Mouse (Mus musculus) stomach, postnatal 0 days (tissue): ENCODE measurements around the gene Slc1a2. TPM values are rescaled to one million over a fixed set of nuclear protein-coding genes. Genes with fewer than 3 reads are reported as not detected.

Source experiments
- ATAC-seq: fragments of 200-750 bp; cut with Nextera tagmentation; 2 replicates; pipeline ENCODE4 v1.8.0; 2017; ENCODE audit not compliant: low FRiP score, low TSS enrichment
- DNase-seq: peaks from one replicate; pipeline ENCODE4 v3.0.0-alpha.2; 2016; ENCODE audit warnings: low spot score
- H3K27ac ChIP-seq: fragments of 300-500 bp; sonication (generic); replicated peaks from 2 replicates; pipeline ENCODE4 v1.5.1; 2014; ENCODE audit warnings: mild to moderate bottlenecking, control low read depth
- H3K27me3 ChIP-seq: fragments of 300-500 bp; sonication (generic); 2 replicates; pipeline ENCODE4 v1.6.1; 2014; ENCODE audit warnings: low read length; ENCODE audit not compliant: control insufficient read depth, insufficient read depth
- H3K36me3 ChIP-seq: fragments of 300-500 bp; sonication (generic); 2 replicates; pipeline ENCODE4 v1.6.1; 2014; ENCODE audit warnings: low read length, mixed read lengths; ENCODE audit not compliant: control insufficient read depth, insufficient read depth
- H3K4me1 ChIP-seq: fragments of 300-500 bp; sonication (generic); replicated peaks from 2 replicates; pipeline ENCODE4 v1.6.1; 2014; ENCODE audit warnings: antibody characterized with exemption; ENCODE audit not compliant: control insufficient read depth, insufficient read depth
- H3K4me2 ChIP-seq: fragments of 300-500 bp; sonication (generic); replicated peaks from 2 replicates; pipeline ENCODE4 v1.6.1; 2014; ENCODE audit warnings: low read depth, mild to moderate bottlenecking, control low read depth, moderate library complexity
- H3K4me3 ChIP-seq: fragments of 300-500 bp; sonication (generic); 2 replicates; pipeline ENCODE4 v1.5.1; 2014; ENCODE audit warnings: low read depth, low read length, control low read depth
- H3K9ac ChIP-seq: fragments of 300-500 bp; sonication (generic); 2 replicates; pipeline ENCODE4 v1.6.1; 2014; ENCODE audit warnings: mild to moderate bottlenecking, low read length, control low read depth, mixed read lengths
- H3K9me3 ChIP-seq: fragments of 300-500 bp; sonication (generic); 2 replicates; pipeline ENCODE4 v1.6.1; 2016; ENCODE audit warnings: low read length; ENCODE audit not compliant: control insufficient read depth
- CTCF ChIP-seq: IDR thresholded peaks from 2 replicates; pipeline ENCODE4 v1.5.1; 2016; ENCODE audit warnings: antibody characterized with exemption, low read depth, mild to moderate bottlenecking, moderate library complexity
- EP300 ChIP-seq: optimal IDR thresholded peaks from 2 replicates; pipeline ENCODE3; 2016; ENCODE audit warnings: antibody characterized with exemption
- WGBS: fragments of 180-500 bp; shearing (Covaris S2); extraction: QIAGEN DNeasy Blood & Tissue Kit; methylation state at CpG from one replicate; pipeline ENCODE4 v1.1.7; 2014; 5-methylcytosine and 5-hydroxymethylcytosine counted together
- polyA plus RNA-seq: library from polyadenylated mRNA; unstranded; fragments of >200 nt; fragmentation: Nextera tagmentation; extraction: Ambion mirVana; gene quantifications from 2 replicates; pipeline ENCODE4 v1.2.1, GENCODE M21; 2015

The Slc1a2 gene
- polyA plus RNA-seq, 1 experiment from 2014 or later, result 1.8 TPM

DNA sequence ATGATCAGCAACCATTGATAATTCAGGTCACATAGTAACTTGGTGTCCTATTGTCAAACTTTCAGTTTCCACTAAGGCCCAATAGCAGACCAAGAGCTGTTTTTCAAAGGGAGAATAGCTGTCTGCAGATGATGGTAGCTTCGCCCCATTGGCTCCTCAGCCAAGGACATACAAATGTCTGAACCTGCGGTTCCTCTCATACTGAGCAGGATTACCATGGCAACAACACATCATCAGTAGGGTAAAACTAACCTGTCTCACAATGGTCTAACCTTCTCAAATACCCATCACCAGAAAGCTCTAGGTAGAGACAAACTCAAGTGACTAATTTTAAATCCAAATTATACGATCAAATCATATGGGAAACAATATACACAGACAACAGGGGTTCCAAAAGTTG, 170.7 kb downstream of the Slc1a2 start:
- no peaks in the 10 kb centered on the region for H3K9me3 ChIP-seq
- H3K4me1 ChIP-seq, result no peaks in the 10 kb centered on the region; the same call in 1 of the 2 replicates
- no peak overlapping the region for H3K9ac ChIP-seq
- H3K4me3 ChIP-seq, result no peak overlapping the region
- no peak overlapping the region for H3K27ac ChIP-seq
- H3K4me2 ChIP-seq, result no peak overlapping the region
- TF ChIP-seq CTCF (no peak), EP300 (no peak)
- H3K36me3 ChIP-seq, result no peaks in the 10 kb centered on the region
- WGBS, result 88% methylated on average over 3 of the region's 3 CpGs
- no peaks in the 10 kb centered on the region for H3K27me3 ChIP-seq
- no peak for DNase-seq
- ATAC-seq, result peak; percentile 89

- Histone ChIP-seq H3K4me3 (no peak overlapping the region), H3K27me3 (no peaks in the 10 kb centered on the region), H3K9ac (no peak overlapping the region), H3K4me2 (no peak overlapping the region), H3K9me3 (no peaks in the 10 kb centered on the region), H3K27ac (no peak overlapping the region), H3K36me3 (no peaks in the 10 kb centered on the region), H3K4me1 (no peaks in the 10 kb centered on the region; the same call in 1 of the 2 replicates)
- ATAC-seq, result no peak
- TF ChIP-seq CTCF (no peak), EP300 (no peak)
- DNase-seq, result no peak
These were observed 173.1 kb downstream of the Slc1a2 start for GRCm38 (mm10) chr2:102831547-102831946.

GRCm38 (mm10) chr2:102838179-102838578, 179.7 kb downstream of the Slc1a2 start:
- TF ChIP-seq CTCF (no peak), EP300 (no peak)
- no peak for ATAC-seq
- DNase-seq, result no peak

More at GRCm38 (mm10) chr2:102838179-102838578, 179.7 kb downstream of the Slc1a2 start:
- Histone ChIP-seq H3K4me3 (no peak overlapping the region), H3K9ac (no peak overlapping the region), H3K27me3 (no peaks in the 10 kb centered on the region), H3K27ac (no peak overlapping the region), H3K4me1 (no peaks in the 10 kb centered on the region), H3K4me2 (no peak overlapping the region), H3K9me3 (no peaks in the 10 kb centered on the region), H3K36me3 (no peaks in the 10 kb centered on the region)
- 90% methylated on average over 7 of the region's 7 CpGs for WGBS

Other genes starting within 250 kb of the Slc1a2 start
- gene Fjx1, start 206.2 kb upstream of the Slc1a2 start, polyA plus RNA-seq, result 5.9 and 7.3 TPM in 2 replicates
- 17.2 and 19.8 TPM in 2 replicates for gene Pamr1, start 108.6 kb upstream of the Slc1a2 start, polyA plus RNA-seq
- 27.5 and 27.7 TPM in 2 replicates for gene Cd44, start 243.0 kb downstream of the Slc1a2 start, polyA plus RNA-seq